Comparison of ENCODE assay signal across 9 mouse cellular contexts in genomic region chr7:45895931-45896516, GRCm38 (mm10). TPM values are rescaled to one million over a fixed set of nuclear protein-coding genes. Genes with fewer than 3 reads are reported as not detected.
DNase-seq lines count a peak whose midpoint lies in the region; ATAC-seq and TF ChIP-seq lines count a peak whose summit lies in the region.
"Had no signal": no experiment of that assay in that cellular context is flagged by ENCODE, and none has a peak within 500 bp of the region (broad histone marks: within the 10 kb centered on the region; RNA-seq: fewer than 3 reads in every experiment).

No protein-coding gene starts in this region.

- H3K27ac ChIP-seq in heart, embryonic 15.5 days = peak overlapping the region; percentile 28; the same call in 1 of the 2 replicates
- no peak overlapping the region for H3K27ac ChIP-seq in embryonic facial prominence, embryonic 11.5 days (replicated peaks; ENCODE audit: low read depth, low read length)
- H3K27ac ChIP-seq in hindbrain, postnatal 0 days = no peak overlapping the region
- H3K27ac ChIP-seq in midbrain, embryonic 13.5 days = no peak overlapping the region

- TF ChIP-seq CTCF in hindbrain, postnatal 0 days (IDR thresholded peaks at IDR 0.05; ENCODE audit: low read depth) = no peak

- H3K4me1 ChIP-seq in heart, embryonic 15.5 days (replicated peaks) = peaks cover 13% of the 10 kb centered on the region
- H3K4me1 ChIP-seq in embryonic facial prominence, embryonic 11.5 days (ENCODE audit: control insufficient read depth, insufficient read depth, low read length) = no peaks in the 10 kb centered on the region
- peaks cover 8% of the 10 kb centered on the region; the same call in 1 of the 2 replicates for H3K4me1 ChIP-seq in hindbrain, postnatal 0 days (ENCODE audit: insufficient read depth, low read length)
- peaks cover 16% of the 10 kb centered on the region for H3K4me1 ChIP-seq in midbrain, embryonic 13.5 days (replicated peaks)

- 67% methylated on average over 6 of the region's 6 CpGs for WGBS in heart, embryonic 15.5 days
- 70% methylated on average over 6 of the region's 6 CpGs for WGBS in embryonic facial prominence, embryonic 11.5 days
- WGBS in hindbrain, postnatal 0 days = 73% methylated on average over 6 of the region's 6 CpGs
- 76% methylated on average over 6 of the region's 6 CpGs for WGBS in midbrain, embryonic 13.5 days

- H3K4me3 ChIP-seq in heart, embryonic 15.5 days = peak overlapping the region; percentile 61
- H3K4me3 ChIP-seq in embryonic facial prominence, embryonic 11.5 days (ENCODE audit: low read depth, low read length) = peak overlapping the region; percentile 49; the same call in 1 of the 2 replicates
- peak overlapping the region; percentile 50 for H3K4me3 ChIP-seq in hindbrain, postnatal 0 days (ENCODE audit: low read length)
- H3K4me3 ChIP-seq in midbrain, embryonic 13.5 days (replicated peaks) = peak overlapping the region; percentile 55

- no peaks in the 10 kb centered on the region for H3K36me3 ChIP-seq in heart, embryonic 15.5 days
- H3K36me3 ChIP-seq in embryonic facial prominence, embryonic 11.5 days (replicated peaks; ENCODE audit: control insufficient read depth, insufficient read depth, low read depth, low read length) = no peaks in the 10 kb centered on the region
- H3K36me3 ChIP-seq in hindbrain, postnatal 0 days (ENCODE audit: insufficient read depth, low read length) = no peaks in the 10 kb centered on the region
- no peaks in the 10 kb centered on the region for H3K36me3 ChIP-seq in midbrain, embryonic 13.5 days

- no peaks in the 10 kb centered on the region for H3K27me3 ChIP-seq in heart, embryonic 15.5 days
- no peaks in the 10 kb centered on the region for H3K27me3 ChIP-seq in embryonic facial prominence, embryonic 11.5 days (ENCODE audit: control insufficient read depth, insufficient read depth, low read length)
- H3K27me3 ChIP-seq in hindbrain, postnatal 0 days (ENCODE audit: insufficient read depth, low read length) = no peaks in the 10 kb centered on the region
- H3K27me3 ChIP-seq in midbrain, embryonic 13.5 days = 0 out of 2 replicates have a peak, but pooled peaks cover 2% of the 10 kb centered on the region

- 0 out of 2 replicates have a peak, but pooled peaks have one; percentile 1 for ATAC-seq in heart, embryonic 15.5 days (replicated peaks; ENCODE audit: insufficient number of reproducible peaks, insufficient read depth, low FRiP score, low read depth)
- ATAC-seq in embryonic facial prominence, embryonic 11.5 days (replicated peaks; ENCODE audit: insufficient number of reproducible peaks, low FRiP score, low TSS enrichment, low read depth) = peak; percentile 55
- ATAC-seq in hindbrain, postnatal 0 days = peak; percentile 2; the same call in 1 of the 2 replicates
- ATAC-seq in midbrain, embryonic 13.5 days = peak; percentile 63

- H3K9me3 ChIP-seq in heart, embryonic 15.5 days (replicated peaks) = no peaks in the 10 kb centered on the region
- H3K9me3 ChIP-seq in embryonic facial prominence, embryonic 11.5 days (replicated peaks; ENCODE audit: control insufficient read depth, low read length) = no peaks in the 10 kb centered on the region
- H3K9me3 ChIP-seq in hindbrain, postnatal 0 days (ENCODE audit: low read length) = no peaks in the 10 kb centered on the region
- H3K9me3 ChIP-seq in midbrain, embryonic 13.5 days = no peaks in the 10 kb centered on the region

- DNase-seq in heart, adult 8-10 months (ENCODE audit: low spot score) = no peak
- no peak for DNase-seq in embryonic facial prominence, embryonic 11.5 days (ENCODE audit: low spot score)
- no peak for DNase-seq in hindbrain, postnatal 0 days (ENCODE audit: low spot score)
- DNase-seq in left cerebral cortex, adult 11 months (ENCODE audit: low spot score) = no peak
- DNase-seq in kidney, adult 8-10 months = no peak
- no peak for DNase-seq in cerebellum, postnatal 10 days

- no peak overlapping the region for H3K9ac ChIP-seq in heart, embryonic 15.5 days
- peak overlapping the region; percentile 37; the same call in 1 of the 2 replicates for H3K9ac ChIP-seq in embryonic facial prominence, embryonic 11.5 days (replicated peaks; ENCODE audit: low read length)
- no peak overlapping the region for H3K9ac ChIP-seq in hindbrain, postnatal 0 days (replicated peaks; ENCODE audit: low read length)
- no peak overlapping the region for H3K9ac ChIP-seq in midbrain, embryonic 13.5 days (replicated peaks)

- peak overlapping the region; percentile 93 for H3K4me2 ChIP-seq in heart, embryonic 15.5 days
- H3K4me2 ChIP-seq in embryonic facial prominence, embryonic 11.5 days (ENCODE audit: low read depth, low read length) = peak overlapping the region; percentile 14; the same call in 1 of the 2 replicates
- H3K4me2 ChIP-seq in hindbrain, postnatal 0 days (ENCODE audit: low read depth, low read length) = peak overlapping the region; percentile 92
- H3K4me2 ChIP-seq in midbrain, embryonic 13.5 days (replicated peaks) = peak overlapping the region; percentile 48

RNA-seq across cellular contexts. Expression of gene Syngr4, which starts 0.5 kb away (rescaled TPM):
- polyA plus RNA-seq in heart, embryonic 15.5 days (2015; fragmentation: Nextera tagmentation; extraction: Ambion mirVana) = 0.65 and 0.76 TPM in 2 replicates
- total RNA-seq in heart, adult 8-10 months (2022) = not detected
- 0.85 and 1.0 TPM in 2 replicates for polyA plus RNA-seq in embryonic facial prominence, embryonic 11.5 days (2014; fragmentation: Nextera tagmentation; extraction: Ambion mirVana)
- total RNA-seq in hindbrain, postnatal 0 days (2014; rRNA removed) = not detected in 2 replicates
- 0.19 and 0.51 TPM in 2 replicates for polyA plus RNA-seq in hindbrain, postnatal 0 days (2015; fragmentation: Nextera tagmentation; extraction: Ambion mirVana)
- polyA plus RNA-seq in midbrain, embryonic 13.5 days (2015; fragmentation: Nextera tagmentation; extraction: Ambion mirVana) = 0.28 and 0.66 TPM in 2 replicates
- total RNA-seq: layer of hippocampus, adult 18-20 months had no signal

RNA-seq across cellular contexts. Expression of gene Tmem143, which starts 0.7 kb away (rescaled TPM):
- 6.6 and 8.0 TPM in 2 replicates for polyA plus RNA-seq in heart, embryonic 15.5 days (2015; fragmentation: Nextera tagmentation; extraction: Ambion mirVana)
- total RNA-seq in heart, adult 8-10 months (2022) = 100 to 1,000 TPM; 115 to 143 (median 126) TPM
- 2.7 and 3.9 TPM in 2 replicates for polyA plus RNA-seq in embryonic facial prominence, embryonic 11.5 days (2014; fragmentation: Nextera tagmentation; extraction: Ambion mirVana)
- 39.2 and 48.8 TPM in 2 replicates for total RNA-seq in hindbrain, postnatal 0 days (2014; rRNA removed)
- 4.6 and 6.8 TPM in 2 replicates for polyA plus RNA-seq in hindbrain, postnatal 0 days (2015; fragmentation: Nextera tagmentation; extraction: Ambion mirVana)
- 5.9 and 6.7 TPM in 2 replicates for polyA plus RNA-seq in midbrain, embryonic 13.5 days (2015; fragmentation: Nextera tagmentation; extraction: Ambion mirVana)

RNA-seq across cellular contexts. Expression of gene Grin2d, which starts 17.8 kb away (rescaled TPM):
- polyA plus RNA-seq in heart, embryonic 15.5 days (2015; fragmentation: Nextera tagmentation; extraction: Ambion mirVana) = 0.21 and 0.27 TPM in 2 replicates
- total RNA-seq in heart, adult 8-10 months (2022) = 1 to 10 TPM; 1.1 to 2.2 (median 1.3) TPM
- 0.13 and 0.18 TPM in 2 replicates for polyA plus RNA-seq in embryonic facial prominence, embryonic 11.5 days (2014; fragmentation: Nextera tagmentation; extraction: Ambion mirVana)
- total RNA-seq in hindbrain, postnatal 0 days (2014; rRNA removed) = 37.8 and 44.9 TPM in 2 replicates
- 4.1 and 4.4 TPM in 2 replicates for polyA plus RNA-seq in hindbrain, postnatal 0 days (2015; fragmentation: Nextera tagmentation; extraction: Ambion mirVana)
- polyA plus RNA-seq in midbrain, embryonic 13.5 days (2015; fragmentation: Nextera tagmentation; extraction: Ambion mirVana) = 1.2 and 1.3 TPM in 2 replicates

RNA-seq across cellular contexts. Expression of gene Kdelr1, which starts 23.5 kb away (rescaled TPM):
- 54.6 and 65.0 TPM in 2 replicates for polyA plus RNA-seq in heart, embryonic 15.5 days (2015; fragmentation: Nextera tagmentation; extraction: Ambion mirVana)
- total RNA-seq in heart, adult 8-10 months (2022) = 100 to 1,000 TPM; 115 to 134 (median 127) TPM
- polyA plus RNA-seq in embryonic facial prominence, embryonic 11.5 days (2014; fragmentation: Nextera tagmentation; extraction: Ambion mirVana) = 85.2 and 85.7 TPM in 2 replicates
- total RNA-seq in hindbrain, postnatal 0 days (2014; rRNA removed) = 161 and 196 TPM in 2 replicates
- 45.9 and 50.2 TPM in 2 replicates for polyA plus RNA-seq in hindbrain, postnatal 0 days (2015; fragmentation: Nextera tagmentation; extraction: Ambion mirVana)
- polyA plus RNA-seq in midbrain, embryonic 13.5 days (2015; fragmentation: Nextera tagmentation; extraction: Ambion mirVana) = 36.1 and 44.8 TPM in 2 replicates

RNA-seq across cellular contexts. Expression of gene Emp3, which starts 25.2 kb away (rescaled TPM):
- polyA plus RNA-seq in heart, embryonic 15.5 days (2015; fragmentation: Nextera tagmentation; extraction: Ambion mirVana) = 71.5 and 108 TPM in 2 replicates
- total RNA-seq in heart, adult 8-10 months (2022) = 10 to 100 TPM; 17.3 to 24.6 (median 22.3) TPM
- polyA plus RNA-seq in embryonic facial prominence, embryonic 11.5 days (2014; fragmentation: Nextera tagmentation; extraction: Ambion mirVana) = 24.9 and 29.2 TPM in 2 replicates
- 4.9 and 15.3 TPM in 2 replicates for total RNA-seq in hindbrain, postnatal 0 days (2014; rRNA removed)
- 33.4 and 45.2 TPM in 2 replicates for polyA plus RNA-seq in hindbrain, postnatal 0 days (2015; fragmentation: Nextera tagmentation; extraction: Ambion mirVana)
- 24.4 and 27.3 TPM in 2 replicates for polyA plus RNA-seq in midbrain, embryonic 13.5 days (2015; fragmentation: Nextera tagmentation; extraction: Ambion mirVana)

Comparison
In these comparisons a context has a peak if more than half of its experiments do, and no peak if none do; other contexts are left out.
1. ATAC-seq: peak in every context shown above with its lines; median percentile 63 in midbrain, embryonic 13.5 days; 55 in embryonic facial prominence, embryonic 11.5 days; 2 in hindbrain, postnatal 0 days; 1 in heart, embryonic 15.5 days.
2. H3K4me2 ChIP-seq: peak in every context shown above with its lines; median percentile 93 in heart, embryonic 15.5 days; 92 in hindbrain, postnatal 0 days; 48 in midbrain, embryonic 13.5 days; 14 in embryonic facial prominence, embryonic 11.5 days.